Mouse (Mus musculus) NIH3T3 (cell line): Measurements from ENCODE around the gene Eea1.
"Not testable (repeated sequence)": the region's sequence is repeated elsewhere in the genome, so short reads cannot be mapped to it uniquely, and the experiment has no call there.

Source experiments
- DNase-seq: peaks from one replicate; pipeline ENCODE4 v3.0.0-alpha.2; 2012; ENCODE audit warnings: low read depth

Gene Eea1

GRCm38 (mm10) chr10:95940046-95940900 lies at the start of gene Eea1:
Eea1 (plus strand) TSS chr10:95940650.
- DNase-seq = peak; percentile 98

- DNase-seq = no peak
Observed at GRCm38 (mm10) chr10:95891214-95891960, 49.1 kb upstream of the Eea1 start.

GRCm38 (mm10) chr10:95892132-95892531 lies 48.3 kb upstream of the Eea1 start:
- no peak for DNase-seq

DNA sequence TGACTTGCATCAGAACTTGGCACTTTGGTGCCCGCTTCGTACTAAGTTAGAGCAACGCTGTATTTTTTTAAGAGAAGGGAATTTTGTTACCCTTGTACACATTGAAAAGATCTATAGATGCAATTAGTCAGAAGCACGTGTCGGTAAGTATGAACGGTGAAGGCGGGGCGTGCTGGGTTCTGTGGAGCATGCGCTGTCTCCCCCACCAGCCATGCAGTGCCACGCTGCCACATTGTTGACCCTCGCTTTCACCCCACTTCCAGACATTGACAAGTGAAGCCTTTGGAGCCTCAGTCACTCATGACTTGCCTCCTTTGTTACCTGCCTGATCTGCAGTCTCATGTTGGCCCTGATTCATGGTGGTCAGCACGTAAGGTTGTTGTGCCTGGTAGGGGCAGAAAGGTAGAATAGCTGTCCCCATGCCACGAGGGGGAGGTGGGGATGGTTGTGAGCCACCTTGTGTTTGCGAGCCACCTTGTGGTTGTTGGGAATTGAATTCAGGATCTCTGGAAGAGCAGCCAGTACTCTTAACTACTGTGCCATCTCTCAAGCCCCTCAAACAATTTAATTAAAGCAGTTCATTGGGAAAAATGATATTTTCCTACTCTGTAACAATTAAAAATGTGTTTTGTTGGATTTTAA lies 47.0 kb upstream of the Eea1 start:
- DNase-seq = peak; percentile 40

DNA sequence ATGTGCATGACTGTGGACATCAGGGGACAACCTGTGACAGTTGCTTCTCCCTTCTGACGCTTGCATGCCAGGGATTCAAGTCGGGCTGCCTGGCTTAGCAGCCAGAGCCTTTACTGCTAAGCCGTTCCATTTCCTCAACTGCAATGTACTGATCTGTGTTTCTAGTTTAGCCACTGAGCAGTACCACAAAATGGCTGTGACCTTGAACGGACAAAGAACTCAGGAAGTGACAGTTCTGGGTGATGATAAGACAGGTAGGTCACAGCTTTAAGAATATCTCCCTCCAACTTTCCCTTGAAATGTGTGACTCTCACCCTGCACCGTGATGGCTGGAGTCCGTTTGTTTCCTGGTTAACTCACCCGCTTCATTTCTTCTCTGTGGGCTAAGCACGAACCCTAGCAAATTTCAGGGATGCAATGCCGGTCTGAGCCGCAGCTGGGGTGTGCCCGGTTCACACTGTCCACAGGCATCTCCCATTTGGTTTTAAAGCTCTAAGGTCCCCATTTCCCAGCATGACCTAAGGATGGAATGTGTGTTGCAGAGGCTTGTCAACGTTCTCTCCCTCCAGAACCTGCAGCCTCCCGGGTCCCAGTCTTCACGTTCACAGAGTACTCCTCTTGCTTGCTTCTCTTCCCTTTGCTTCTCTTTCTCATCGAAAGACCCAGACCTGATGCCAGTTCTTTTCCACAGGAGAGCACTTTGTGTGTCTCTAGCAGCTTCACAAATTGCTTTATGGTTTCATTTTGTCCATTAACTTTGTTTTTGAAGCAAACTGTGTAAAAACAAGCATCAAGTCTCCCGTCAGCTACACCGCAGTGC lies 46.2 kb upstream of the Eea1 start:
- no peak for DNase-seq

DNA sequence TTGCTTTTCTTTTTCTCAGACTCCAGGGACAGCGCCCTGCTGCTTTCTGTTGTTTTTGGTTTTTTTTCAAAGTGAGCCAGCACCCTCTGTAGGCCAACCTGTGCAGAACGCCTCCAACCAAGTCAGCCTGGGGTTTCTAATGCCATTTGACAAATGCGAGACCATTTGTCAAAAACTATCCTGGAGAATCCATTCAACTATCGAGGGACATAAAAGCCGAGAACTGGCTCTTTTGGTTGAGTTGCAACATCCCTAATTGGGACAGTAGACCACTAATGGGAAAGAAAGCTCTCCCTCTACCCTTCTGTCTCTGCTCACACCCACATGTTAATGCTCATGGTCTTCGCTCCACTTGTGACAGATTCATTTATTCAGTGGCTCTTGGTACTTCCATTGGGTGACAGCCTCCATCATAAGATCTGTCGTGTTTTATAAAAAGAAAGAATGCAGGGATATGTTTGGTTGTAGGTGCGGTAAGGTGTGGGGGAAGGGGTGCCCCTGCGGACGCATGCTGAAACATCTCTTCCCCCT lies 45.5 kb upstream of the Eea1 start:
- DNase-seq = peak; percentile 89

DNA sequence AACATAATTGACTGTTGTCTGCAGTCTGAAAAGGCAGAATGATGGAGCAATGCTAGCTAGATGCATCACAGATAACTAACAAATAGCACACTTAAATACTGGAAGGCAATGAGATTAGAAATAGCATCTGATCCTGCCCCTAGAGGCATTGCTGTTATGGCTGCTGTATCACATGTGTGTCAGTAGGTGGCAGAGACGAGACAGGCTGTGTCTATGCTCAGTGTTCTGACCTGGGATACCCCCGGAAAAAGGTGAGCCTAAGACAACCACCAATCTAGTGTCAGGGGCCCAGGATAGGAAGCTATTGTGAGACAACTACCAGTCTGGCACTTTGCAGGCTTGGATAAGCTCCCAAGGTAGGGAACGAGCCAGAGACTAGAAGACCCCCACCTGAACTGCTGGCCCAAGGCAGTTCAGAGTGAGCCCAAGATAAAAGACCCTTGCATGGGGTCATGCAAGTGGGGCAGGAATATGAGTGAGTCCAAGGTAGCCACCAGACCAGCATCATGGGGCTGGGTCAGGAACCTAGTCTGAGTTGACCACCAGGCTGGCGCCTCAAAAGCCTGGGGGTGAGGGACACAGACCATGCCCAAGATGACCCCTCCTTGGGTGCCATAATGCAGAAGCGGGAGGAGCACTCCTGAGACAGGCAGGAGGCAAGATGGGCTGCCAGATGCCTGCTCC lies 41.8 kb upstream of the Eea1 start:
- peak; percentile 76 for DNase-seq

DNA sequence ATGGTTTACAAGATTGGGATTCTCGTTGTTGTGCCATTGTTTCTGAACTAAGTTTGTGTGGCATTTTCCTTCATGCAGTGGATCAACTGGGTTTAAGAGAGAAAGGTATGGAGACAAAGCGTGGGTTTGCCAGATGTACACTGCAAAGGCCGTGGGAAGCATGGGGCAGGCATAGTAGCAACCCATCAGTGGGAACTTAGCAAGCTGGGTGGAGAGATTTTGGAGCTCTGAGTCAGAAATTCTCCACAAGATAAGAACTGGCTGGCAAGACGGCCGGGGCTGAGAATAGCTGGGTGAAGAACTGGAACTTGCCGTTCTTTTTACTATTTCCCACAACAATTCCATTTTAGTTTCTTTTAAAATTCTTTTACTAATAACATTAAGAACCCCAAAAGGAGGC lies 35.8 kb upstream of the Eea1 start:
- DNase-seq = peak; percentile 50

DNA sequence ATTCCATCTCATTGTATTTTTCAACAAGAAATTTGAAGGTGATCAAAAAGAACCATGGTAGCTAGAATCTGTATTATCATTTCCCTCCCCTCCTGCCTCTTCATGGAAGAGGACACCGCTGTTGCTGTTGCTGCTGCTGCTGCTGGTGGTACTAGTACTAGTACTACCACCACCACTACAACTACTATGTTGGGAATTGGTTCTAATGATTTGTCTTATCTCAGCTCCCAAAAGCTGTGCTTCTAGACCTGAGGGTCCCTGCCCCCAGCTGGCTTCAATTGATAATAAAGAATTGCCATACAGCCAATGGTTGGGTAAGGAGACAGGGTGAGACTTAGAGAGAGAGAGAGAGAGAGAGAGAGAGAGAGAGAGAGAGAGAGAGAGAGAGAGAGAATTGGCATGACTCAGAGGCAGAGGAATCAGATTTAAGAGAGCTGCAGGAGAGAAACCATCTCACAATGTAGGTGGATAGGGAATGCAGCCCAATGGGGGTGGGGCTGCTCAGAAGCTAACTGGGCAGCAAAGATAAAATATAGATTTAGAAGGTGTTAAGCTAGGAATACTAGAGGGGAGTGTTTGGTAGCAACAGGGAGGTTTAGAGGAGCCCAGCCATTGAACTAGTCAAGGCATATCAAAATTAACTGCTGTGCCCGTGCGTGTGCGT lies 31.1 kb upstream of the Eea1 start:
- no peak for DNase-seq

DNA sequence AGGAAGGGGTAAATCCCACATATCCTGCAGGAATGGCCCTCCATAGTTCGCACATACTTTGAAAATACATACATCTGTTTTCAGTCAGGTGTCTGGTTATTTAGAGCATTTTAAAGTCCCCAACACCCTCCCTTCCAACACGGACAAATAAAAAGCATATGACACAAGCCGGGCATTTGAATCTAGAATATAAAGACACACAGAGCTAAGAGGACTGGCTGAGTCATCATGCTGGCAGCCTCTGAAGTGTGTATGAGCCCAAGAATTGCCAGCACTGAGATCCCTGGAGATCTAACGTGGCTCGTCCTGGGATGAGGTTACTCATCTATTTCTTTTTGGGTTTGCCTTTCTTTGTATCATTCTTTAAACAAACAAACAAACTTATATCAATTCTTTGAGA lies 29.4 kb upstream of the Eea1 start:
- DNase-seq = peak; percentile 86

DNA sequence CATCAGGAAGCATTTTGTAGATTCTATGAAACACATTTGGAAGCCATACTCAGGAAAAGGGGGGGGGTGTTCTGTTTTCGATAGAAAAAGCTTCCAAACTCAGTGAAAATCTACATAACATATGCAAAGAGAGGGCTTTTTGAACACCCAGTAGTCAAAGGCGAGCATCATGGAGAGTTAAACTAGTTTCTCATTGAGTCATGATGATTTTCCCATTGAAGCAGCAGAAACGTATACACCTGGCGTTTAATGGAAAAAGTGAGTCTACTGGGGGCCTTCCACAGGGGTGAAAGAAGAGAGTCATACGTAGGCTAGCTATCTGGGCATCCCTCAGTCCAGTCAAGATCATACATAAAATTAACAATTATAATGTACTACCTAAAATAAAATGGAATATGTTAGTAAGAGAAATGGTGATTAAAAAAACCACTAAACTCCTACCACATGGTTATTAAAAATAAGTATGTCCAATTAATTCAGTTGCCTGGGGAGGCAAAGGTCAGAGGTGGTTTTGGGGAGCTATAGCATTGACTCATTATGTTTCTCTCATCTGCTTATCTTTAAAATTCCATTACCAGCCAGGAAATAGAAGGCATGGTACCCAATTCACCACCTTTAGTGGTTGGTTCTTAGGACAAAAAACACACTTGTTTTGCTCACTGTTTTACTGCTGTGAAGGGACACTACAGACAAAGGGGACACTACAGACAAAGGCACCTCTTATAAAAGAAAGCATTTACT lies 25.8 kb upstream of the Eea1 start:
- no peak for DNase-seq

GRCm38 (mm10) chr10:95918716-95919115 lies 21.7 kb upstream of the Eea1 start:
- DNase-seq = peak; percentile 51

- peak; percentile 35 for DNase-seq
Observed at GRCm38 (mm10) chr10:95923263-95924217, 16.9 kb upstream of the Eea1 start.

- not testable (repeated sequence) for DNase-seq
Observed at GRCm38 (mm10) chr10:95933631-95934030, 6.8 kb upstream of the Eea1 start.

DNA sequence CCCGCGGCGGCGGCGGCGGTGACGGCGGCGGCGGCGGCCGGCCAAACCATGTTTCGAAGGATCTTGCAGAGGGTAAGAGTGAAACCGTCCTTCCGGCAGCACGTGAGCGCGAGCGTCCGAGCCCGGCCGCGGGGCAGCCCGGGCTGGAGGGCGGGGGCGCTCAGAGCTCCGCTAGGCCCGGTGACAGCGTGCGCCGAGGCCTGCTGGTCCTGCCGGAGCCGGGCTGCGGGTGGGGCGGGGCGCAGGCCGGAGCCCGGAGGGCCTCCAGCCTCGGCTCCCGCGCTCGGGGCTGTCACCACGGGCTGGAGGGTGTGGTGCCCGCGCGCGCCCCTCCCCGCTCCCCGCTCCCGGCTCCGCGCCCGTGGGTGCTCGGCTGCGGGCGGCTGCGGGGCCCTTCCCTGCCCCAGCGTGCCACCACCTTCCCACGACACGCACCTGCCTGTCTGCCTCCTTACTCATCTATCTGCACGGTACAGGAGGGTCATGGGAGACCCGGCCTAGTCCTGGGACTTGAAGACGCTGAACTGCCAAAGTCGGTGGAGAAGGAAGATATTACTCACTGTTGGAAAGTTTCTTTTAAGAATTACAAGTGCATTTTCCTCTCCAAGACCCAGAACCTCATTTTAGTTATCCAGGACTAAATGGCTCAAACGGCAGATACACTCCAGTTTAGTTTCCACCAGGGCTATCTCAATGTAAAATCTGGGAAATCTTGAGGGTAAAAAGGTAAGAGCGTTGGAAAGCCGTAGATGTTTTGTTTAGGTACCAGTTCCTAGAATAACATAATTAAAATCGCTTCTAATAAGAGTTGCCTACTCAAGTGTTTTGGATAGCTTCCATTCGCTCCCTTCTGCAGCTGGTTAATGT lies 684 bp downstream of the Eea1 start:
- DNase-seq = peak; percentile 56

- peak; percentile 40 for DNase-seq
Observed at GRCm38 (mm10) chr10:95941768-95942425, 1.4 kb downstream of the Eea1 start.

- peak; percentile 56 for DNase-seq
Observed at GRCm38 (mm10) chr10:95945086-95945485, 4.6 kb downstream of the Eea1 start.
